Mouse (Mus musculus): ENCODE results near the gene Atp23.

GRCm38 (mm10) chr10:126844689-126845088, 56.5 kb downstream of the Atp23 start:
- TF ChIP-seq POLR2A (IDR thresholded peaks at IDR 0.05; ENCODE audit: borderline replicate concordance, control insufficient read depth, low read depth, low read length) (no peak), CTCF (IDR thresholded peaks at IDR 0.05; ENCODE audit: control insufficient read depth, insufficient read depth, low read length) (peak; percentile 34; the same call in 1 of the 2 replicates)

Data from bone marrow, adult 2 months (tissue).